Mouse (Mus musculus) layer of hippocampus, postnatal 36 days (tissue): ENCODE results near the gene 1810009A15Rik. TPM values are rescaled to one million over a fixed set of nuclear protein-coding genes. Genes with fewer than 3 reads are reported as not detected.
"Not testable (repeated sequence)": the region's sequence is repeated elsewhere in the genome, so short reads cannot be mapped to it uniquely, and the experiment has no call there.

Experiments used
- DNase-seq, 2 experiments: peaks; one replicate each; pipeline ENCODE4 v3.0.0; 2022
- total RNA-seq, 2 experiments: library from RNA; stranded (reverse); gene quantifications; 2 replicates each; pipeline ENCODE4 v1.2.3; 2021

Gene 1810009A15Rik
- 10 to 100 TPM; 20.7 to 23.2 TPM for total RNA-seq

- peak; percentile 90 to 93 for DNase-seq
These were observed at the start of gene 1810009A15Rik, which contains the start of gene Gm49416 for GRCm38 (mm10) chr19:8888511-8889385. Gene 1810009A15Rik, plus strand, starts transcription at chr19:8888853. Gene Gm49416, plus strand, starts transcription at chr19:8888926.

- DNase-seq: peak; percentile 76 to 77
These were observed 49.3 kb upstream of the 1810009A15Rik start, which contains the start of gene Gng3 for GRCm38 (mm10) chr19:8839103-8839907. Gene Gng3, minus strand, starts transcription at chr19:8839194.

- peak; percentile 76 to 77 for DNase-seq
These were observed 48.5 kb upstream of the 1810009A15Rik start for GRCm38 (mm10) chr19:8839908-8840791.

GRCm38 (mm10) chr19:8841012-8841411, 47.6 kb upstream of the 1810009A15Rik start:
- DNase-seq: no peak

- no peak for DNase-seq
These were observed 45.7 kb upstream of the 1810009A15Rik start for GRCm38 (mm10) chr19:8842961-8843360.

GRCm38 (mm10) chr19:8844371-8845129, 44.1 kb upstream of the 1810009A15Rik start:
- peak; percentile 55 to 69 for DNase-seq

- no peak for DNase-seq
These were observed 40.3 kb upstream of the 1810009A15Rik start for GRCm38 (mm10) chr19:8848356-8848755.

GRCm38 (mm10) chr19:8850402-8850901, 38.2 kb upstream of the 1810009A15Rik start, which contains the start of gene Lrrn4cl:
Gene Lrrn4cl, plus strand, starts transcription at chr19:8850768.
- no peak for DNase-seq

GRCm38 (mm10) chr19:8851639-8852038, 37.0 kb upstream of the 1810009A15Rik start:
- no peak for DNase-seq

GRCm38 (mm10) chr19:8852236-8852928, 36.3 kb upstream of the 1810009A15Rik start:
- DNase-seq: no peak

GRCm38 (mm10) chr19:8853117-8853516, 35.5 kb upstream of the 1810009A15Rik start:
- DNase-seq: no peak

GRCm38 (mm10) chr19:8857689-8858088, 31.0 kb upstream of the 1810009A15Rik start:
- no peak for DNase-seq

GRCm38 (mm10) chr19:8859018-8859417, 29.6 kb upstream of the 1810009A15Rik start:
- DNase-seq: no peak

GRCm38 (mm10) chr19:8864265-8864664, 24.4 kb upstream of the 1810009A15Rik start:
- DNase-seq: no peak

- DNase-seq: not testable (repeated sequence)
These were observed 18.3 kb upstream of the 1810009A15Rik start for GRCm38 (mm10) chr19:8870381-8870780.

- DNase-seq: no peak
These were observed 17.8 kb upstream of the 1810009A15Rik start for GRCm38 (mm10) chr19:8870838-8871237.

- DNase-seq: peak; percentile 99 to 100
These were observed 17.1 kb upstream of the 1810009A15Rik start, which contains the start of gene Ubxn1 for GRCm38 (mm10) chr19:8871267-8872186. Gene Ubxn1, plus strand, starts transcription at chr19:8871496.

- no peak for DNase-seq
These were observed 16.3 kb upstream of the 1810009A15Rik start for GRCm38 (mm10) chr19:8872266-8872840.

- DNase-seq: no peak
These were observed 13.6 kb upstream of the 1810009A15Rik start for GRCm38 (mm10) chr19:8875031-8875430.
